Mouse (Mus musculus): ENCODE measurements at regions not wholly inside any gene's neighbourhood (a gene's known extent, or its start where the extent isn't known, plus 50 kb on each side); places are given as distances from the start of the nearest gene placed in this dataset.

- no peak for DNase-seq (ENCODE audit: low spot score in 2 of 2)
Observed at GRCm38 (mm10) chr4:72060605-72061352, 139.9 kb downstream of the Tle1 start.

- DNase-seq (ENCODE audit: low spot score in 2 of 2): no peak
Observed at GRCm38 (mm10) chr4:72049638-72050454, 150.9 kb downstream of the Tle1 start.

- DNase-seq (ENCODE audit: low spot score in 2 of 2): no peak
Observed at GRCm38 (mm10) chr4:72022152-72022551, 178.6 kb downstream of the Tle1 start.

GRCm38 (mm10) chr4:72014221-72014850 lies 186.4 kb downstream of the Tle1 start:
- no peak for DNase-seq (ENCODE audit: low spot score in 2 of 2)

- DNase-seq (ENCODE audit: low spot score in 2 of 2): no peak
Observed at GRCm38 (mm10) chr4:72013583-72013982, 187.1 kb downstream of the Tle1 start.

- DNase-seq (ENCODE audit: low spot score in 2 of 2): no peak
Observed at GRCm38 (mm10) chr4:72010316-72010715, 190.4 kb downstream of the Tle1 start.

GRCm38 (mm10) chr4:72005926-72006325 lies 194.8 kb downstream of the Tle1 start:
- DNase-seq (ENCODE audit: low spot score in 2 of 2): no peak

- DNase-seq (ENCODE audit: low spot score in 2 of 2): no peak
Observed at GRCm38 (mm10) chr4:72001221-72001875, 199.4 kb downstream of the Tle1 start.

GRCm38 (mm10) chr4:71968701-71969100 lies 210.9 kb upstream of the Gm11232 start:
- DNase-seq (ENCODE audit: low spot score in 2 of 2): peak in 1 of 2 experiments; percentile 7

GRCm38 (mm10) chr4:71953441-71953840 lies 195.7 kb upstream of the Gm11232 start:
- no peak for DNase-seq (ENCODE audit: low spot score in 2 of 2)

GRCm38 (mm10) chr4:71933240-71933986 lies 175.6 kb upstream of the Gm11232 start:
- DNase-seq (ENCODE audit: low spot score in 2 of 2): no peak

- DNase-seq (ENCODE audit: low spot score in 2 of 2): no peak
Observed at GRCm38 (mm10) chr4:71932818-71933217, 175.1 kb upstream of the Gm11232 start.

- DNase-seq (ENCODE audit: low spot score in 2 of 2): no peak
Observed at GRCm38 (mm10) chr4:71911551-71911950, 153.8 kb upstream of the Gm11232 start.

- DNase-seq (ENCODE audit: low spot score in 2 of 2): no peak
Observed at GRCm38 (mm10) chr4:71875651-71876050, 117.9 kb upstream of the Gm11232 start.

- no peak for DNase-seq (ENCODE audit: low spot score in 2 of 2)
Observed at GRCm38 (mm10) chr4:71866948-71867347, 109.2 kb upstream of the Gm11232 start.

- no peak for DNase-seq (ENCODE audit: low spot score in 2 of 2)
Observed at GRCm38 (mm10) chr4:71841833-71842232, 84.1 kb upstream of the Gm11232 start.

- no peak for DNase-seq (ENCODE audit: low spot score in 2 of 2)
Observed at GRCm38 (mm10) chr4:71840774-71841146, 83.0 kb upstream of the Gm11232 start.

- DNase-seq (ENCODE audit: low spot score in 2 of 2): no peak
Observed at GRCm38 (mm10) chr4:71839803-71840773, 82.3 kb upstream of the Gm11232 start.

- DNase-seq (ENCODE audit: low spot score in 2 of 2): no peak
Observed at GRCm38 (mm10) chr4:71839134-71839802, 81.5 kb upstream of the Gm11232 start.
